Comparison of ENCODE assay signal across 8 mouse cellular contexts in genomic region chr17:84116340-84117279, GRCm38 (mm10).
DNase-seq lines count a peak whose midpoint lies in the region; ATAC-seq and TF ChIP-seq lines count a peak whose summit lies in the region.

No protein-coding gene starts in this region.

- H3K27ac ChIP-seq in heart, embryonic 10.5 days = 0 out of 2 replicates have a peak overlapping the region, but pooled peaks have one; percentile 0
- peak overlapping the region; percentile 94 for H3K27ac ChIP-seq in bone marrow macrophage, adult 2 months (ENCODE audit: insufficient read depth, low read depth, low read length)
- peak overlapping the region; percentile 71 for H3K27ac ChIP-seq in liver, embryonic 16.5 days (ENCODE audit: low read length)
- no peak overlapping the region; the same call in 1 of the 2 replicates for H3K27ac ChIP-seq in stomach, postnatal 0 days (replicated peaks)

- ATAC-seq in liver, embryonic 16.5 days (ENCODE audit: low read depth) = peak; percentile 44
- ATAC-seq in stomach, postnatal 0 days (ENCODE audit: low FRiP score, low TSS enrichment) = peak; percentile 52
- no peak for ATAC-seq in cerebellum, adult (ENCODE audit: insufficient number of reproducible peaks, low FRiP score, low TSS enrichment)

- peaks cover 50% of the 10 kb centered on the region for H3K4me1 ChIP-seq in heart, embryonic 10.5 days
- peaks cover 87% of the 10 kb centered on the region for H3K4me1 ChIP-seq in bone marrow macrophage, adult 2 months (ENCODE audit: control insufficient read depth, insufficient read depth, low read length)
- H3K4me1 ChIP-seq in liver, embryonic 16.5 days (ENCODE audit: control insufficient read depth, low read depth, low read length) = peaks cover 83% of the 10 kb centered on the region
- H3K4me1 ChIP-seq in stomach, postnatal 0 days (replicated peaks; ENCODE audit: control insufficient read depth, insufficient read depth) = peaks cover 16% of the 10 kb centered on the region

- 77% methylated on average over 17 of the region's 17 CpGs for WGBS in heart, embryonic 10.5 days
- WGBS in liver, embryonic 16.5 days (ENCODE audit: insufficient replicate concordance) = 13% methylated on average over 17 of the region's 17 CpGs
- WGBS in stomach, postnatal 0 days = 68% methylated on average over 17 of the region's 17 CpGs

- H3K36me3 ChIP-seq in heart, embryonic 10.5 days = no peaks in the 10 kb centered on the region
- no peaks in the 10 kb centered on the region for H3K36me3 ChIP-seq in liver, embryonic 16.5 days (ENCODE audit: control insufficient read depth, insufficient read depth)
- no peaks in the 10 kb centered on the region for H3K36me3 ChIP-seq in stomach, postnatal 0 days (ENCODE audit: control insufficient read depth, insufficient read depth, low read length)

- no peak for DNase-seq in heart, embryonic 10.5 days (ENCODE audit: low spot score)
- no peak for DNase-seq in heart, postnatal 25 days (ENCODE audit: low spot score)
- DNase-seq in stomach, postnatal 0 days (ENCODE audit: low spot score) = peak; percentile 55
- no peak for DNase-seq in cerebellum, postnatal 10 days
- DNase-seq in retina, postnatal 1 day = no peak

- no peak overlapping the region for H3K4me3 ChIP-seq in heart, embryonic 10.5 days
- H3K4me3 ChIP-seq in bone marrow macrophage, adult 2 months (ENCODE audit: insufficient read depth, low read length) = peak overlapping the region; percentile 1; the same call in 1 of the 2 replicates
- H3K4me3 ChIP-seq in liver, embryonic 16.5 days (ENCODE audit: low read depth, low read length) = no peak overlapping the region
- H3K4me3 ChIP-seq in stomach, postnatal 0 days (ENCODE audit: low read depth, low read length) = no peak overlapping the region

- H3K9me3 ChIP-seq in heart, embryonic 10.5 days = no peaks in the 10 kb centered on the region
- no peaks in the 10 kb centered on the region for H3K9me3 ChIP-seq in liver, embryonic 16.5 days (replicated peaks; ENCODE audit: control insufficient read depth, low read length)
- no peaks in the 10 kb centered on the region for H3K9me3 ChIP-seq in stomach, postnatal 0 days (ENCODE audit: control insufficient read depth, low read length)

- H3K27me3 ChIP-seq in heart, embryonic 10.5 days (ENCODE audit: insufficient read depth, poor library complexity, severe bottlenecking) = 0 out of 2 replicates have a peak, but pooled peaks cover 8% of the 10 kb centered on the region
- H3K27me3 ChIP-seq in liver, embryonic 16.5 days (ENCODE audit: control insufficient read depth, insufficient read depth, low read depth, low read length) = no peaks in the 10 kb centered on the region
- no peaks in the 10 kb centered on the region for H3K27me3 ChIP-seq in stomach, postnatal 0 days (ENCODE audit: control insufficient read depth, insufficient read depth, low read length)

- peak overlapping the region; percentile 27; the same call in 1 of the 2 replicates for H3K9ac ChIP-seq in liver, embryonic 16.5 days (ENCODE audit: low read depth, low read length)
- no peak overlapping the region for H3K9ac ChIP-seq in stomach, postnatal 0 days (ENCODE audit: low read length)

- intact Hi-C loops in heart, postnatal 25 days (cut with DNase I) = no loop called here

- TF ChIP-seq EP300 in stomach, postnatal 0 days (optimal IDR thresholded peaks at IDR 0.05) = no peak

- H3K4me2 ChIP-seq in liver, embryonic 16.5 days (ENCODE audit: low read depth, low read length) = peak overlapping the region; percentile 2; the same call in 1 of the 2 replicates
- no peak overlapping the region for H3K4me2 ChIP-seq in stomach, postnatal 0 days (replicated peaks; ENCODE audit: low read depth)

- TF ChIP-seq CTCF in bone marrow macrophage, adult 2 months (IDR thresholded peaks at IDR 0.05; ENCODE audit: low read depth, low read length) = no peak
- TF ChIP-seq CTCF in stomach, postnatal 0 days (IDR thresholded peaks at IDR 0.05; ENCODE audit: low read depth) = no peak

- no peak for TF ChIP-seq POLR2A in bone marrow macrophage, adult 2 months (IDR thresholded peaks at IDR 0.05; ENCODE audit: borderline replicate concordance, low read depth, low read length)
